Mouse (Mus musculus) cerebellum, adult 2 months (tissue): Measurements from ENCODE around the gene 0610010K14Rik.

Experiments
- CTCF ChIP-seq: fragments of 200-500 bp; IDR thresholded peaks from 2 replicates; pipeline ENCODE4 v1.5.1; 2011; ENCODE audit warnings: low read depth, mild to moderate bottlenecking, control low read depth, low read length, moderate library complexity, borderline replicate concordance; ENCODE audit not compliant: insufficient read depth
- POLR2A ChIP-seq: fragments of 200-500 bp; IDR thresholded peaks from 2 replicates; pipeline ENCODE4 v1.6.1; 2011; ENCODE audit warnings: low read length, control low read depth, borderline replicate concordance; ENCODE audit not compliant: insufficient read depth

GRCm38 (mm10) chr11:70225798-70226601 is 11.7 kb downstream of the 0610010K14Rik start:
- TF ChIP-seq CTCF = peak; percentile 18; the same call in 1 of the 2 replicates
- no peak for TF ChIP-seq POLR2A
